Mouse (Mus musculus) right cerebral cortex, postnatal 4 days (tissue): Measurements from ENCODE around the gene Gpatch4.

Experiments used
- DNase-seq: peaks from one replicate; pipeline ENCODE4 v3.0.0-alpha.2; 2022

Gene Gpatch4

DNA sequence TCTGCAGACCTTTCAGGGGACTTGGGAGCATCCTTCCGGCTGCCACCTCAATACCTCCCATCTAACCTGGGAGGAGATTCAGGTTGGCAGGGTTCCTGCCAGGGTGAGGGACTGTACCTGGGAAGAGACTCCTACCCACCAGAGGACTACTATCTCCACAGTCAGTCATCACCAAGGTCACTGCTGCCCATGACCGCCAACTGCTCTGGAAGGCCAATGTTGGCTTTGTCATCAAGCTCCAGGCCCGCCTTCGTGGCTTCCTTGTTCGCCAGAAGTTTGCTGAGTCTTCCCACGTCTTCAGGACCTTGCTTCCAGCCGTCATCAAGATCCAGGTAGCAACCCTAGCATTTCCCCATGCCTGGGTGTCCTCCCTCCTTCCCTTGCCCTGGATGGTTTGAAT is 58.8 kb downstream of the Gpatch4 start:
- DNase-seq: no peak

DNA sequence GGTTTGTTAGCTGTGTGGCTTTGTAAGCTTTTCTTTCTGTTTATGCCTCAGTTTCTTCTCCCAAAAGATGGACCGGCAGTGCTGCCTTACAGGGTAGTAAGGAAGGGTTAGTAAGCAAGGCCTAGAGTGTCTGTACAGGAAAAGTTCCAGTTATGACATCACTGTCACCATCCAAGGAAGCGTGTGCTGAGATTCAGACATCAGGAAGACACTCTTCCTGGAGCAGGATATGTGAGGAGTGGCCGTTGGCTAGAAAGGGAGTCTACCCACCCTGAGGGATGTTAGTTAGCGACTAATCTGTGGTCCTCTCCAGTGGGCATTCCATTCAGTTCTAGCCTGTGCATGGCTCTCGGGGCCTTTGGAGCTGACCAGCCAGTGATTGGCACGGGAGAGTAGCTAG is 59.3 kb downstream of the Gpatch4 start:
- no peak for DNase-seq

DNA sequence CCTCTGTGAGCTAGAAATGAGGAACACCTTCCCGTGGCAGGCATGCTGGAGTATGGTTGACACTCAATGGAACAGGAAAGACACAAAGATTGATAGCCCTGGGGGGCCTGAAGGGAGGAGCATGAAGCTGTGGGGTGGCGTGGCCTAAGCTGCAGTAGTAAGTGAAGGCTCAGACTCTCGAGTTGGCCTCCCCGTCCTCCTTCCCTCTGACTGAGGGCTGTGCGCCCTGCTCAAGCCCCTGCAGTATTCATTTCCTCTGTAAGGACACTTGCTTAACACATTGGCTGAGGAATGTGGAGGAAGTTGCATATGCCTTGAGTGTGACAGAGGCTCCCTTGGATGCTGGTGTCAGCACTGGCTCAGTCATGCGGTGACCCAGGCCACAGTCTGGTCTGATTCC is 59.7 kb downstream of the Gpatch4 start:
- DNase-seq: no peak
